Mouse (Mus musculus): ENCODE results near the gene Gm21958.
A peak's percentile ranks its signal among the peaks of the same experiment; 100 is the strongest.
"Not testable (repeated sequence)": the region's sequence is repeated elsewhere in the genome, so short reads cannot be mapped to it uniquely, and the experiment has no call there.

Gene Gm21958

DNA sequence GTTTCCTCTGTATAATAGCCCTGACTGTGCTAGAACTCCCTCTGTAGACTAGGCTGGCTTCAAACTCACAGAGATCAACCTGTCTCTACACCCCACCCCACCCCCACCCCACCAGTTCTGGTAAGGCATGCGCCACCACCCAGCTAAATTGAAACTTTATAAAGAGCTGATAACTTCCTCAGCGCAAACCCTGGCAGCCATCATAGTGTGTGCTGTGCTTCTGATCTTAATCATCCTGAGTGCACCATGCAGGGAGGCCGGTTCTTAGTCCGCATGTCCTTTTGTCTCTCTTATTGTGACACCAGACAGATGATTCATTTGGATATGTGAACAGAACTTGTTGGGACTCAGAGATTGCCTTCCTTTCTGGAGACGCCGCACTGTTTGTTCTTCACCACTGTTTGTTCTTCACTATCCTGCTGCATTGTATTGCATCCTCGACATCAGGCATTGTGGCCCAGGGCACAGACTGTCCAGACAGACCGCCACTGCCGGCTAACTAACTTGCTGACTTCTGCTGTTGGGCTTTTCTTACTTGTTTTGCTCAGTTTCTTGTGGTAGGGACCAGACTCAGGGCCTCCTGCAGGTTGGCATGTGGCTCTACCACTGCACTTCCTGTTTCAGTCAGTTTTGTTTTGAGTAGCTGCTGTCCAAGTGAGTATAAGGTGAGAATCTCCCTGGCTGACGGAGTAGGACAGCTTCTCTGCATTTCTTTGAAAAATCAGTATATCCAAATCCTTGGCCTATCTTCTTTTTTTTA, 9.8 kb upstream of the Gm21958 start:
- peak in 1 of 2 experiments; percentile 46 for DNase-seq (ENCODE audit: low spot score in 2 of 2)

GRCm38 (mm10) chr3:54718947-54719346, 4.8 kb upstream of the Gm21958 start:
- no peak for DNase-seq (ENCODE audit: low spot score in 2 of 2)

- DNase-seq (ENCODE audit: low spot score in 2 of 2): no peak
Observed at GRCm38 (mm10) chr3:54717348-54717747, 3.2 kb upstream of the Gm21958 start.

GRCm38 (mm10) chr3:54715461-54715860, 1.3 kb upstream of the Gm21958 start:
- DNase-seq (ENCODE audit: low spot score in 2 of 2): no peak

DNA sequence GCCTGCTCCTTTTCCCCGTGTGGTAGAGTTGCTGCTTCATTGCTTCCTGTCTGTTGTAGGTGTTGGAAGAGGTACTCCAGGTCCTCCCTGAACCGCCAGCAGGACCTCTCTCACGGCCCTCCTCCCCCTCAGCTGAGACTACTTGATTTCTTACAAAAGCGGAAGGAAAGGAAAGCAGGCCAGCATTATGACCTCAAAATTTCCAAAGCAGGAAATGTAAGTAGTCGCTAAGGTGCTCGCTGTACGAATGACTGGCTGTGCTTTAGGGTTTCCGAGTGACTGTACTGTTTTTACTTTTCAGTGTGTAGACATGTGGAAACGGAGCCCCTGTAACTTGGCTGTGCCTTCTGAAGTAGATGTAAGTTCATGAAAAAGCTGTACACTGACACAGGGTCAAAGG, 5.2 kb downstream of the Gm21958 start:
- peak in 1 of 2 experiments; percentile 16 for DNase-seq (ENCODE audit: low spot score in 2 of 2)

DNA sequence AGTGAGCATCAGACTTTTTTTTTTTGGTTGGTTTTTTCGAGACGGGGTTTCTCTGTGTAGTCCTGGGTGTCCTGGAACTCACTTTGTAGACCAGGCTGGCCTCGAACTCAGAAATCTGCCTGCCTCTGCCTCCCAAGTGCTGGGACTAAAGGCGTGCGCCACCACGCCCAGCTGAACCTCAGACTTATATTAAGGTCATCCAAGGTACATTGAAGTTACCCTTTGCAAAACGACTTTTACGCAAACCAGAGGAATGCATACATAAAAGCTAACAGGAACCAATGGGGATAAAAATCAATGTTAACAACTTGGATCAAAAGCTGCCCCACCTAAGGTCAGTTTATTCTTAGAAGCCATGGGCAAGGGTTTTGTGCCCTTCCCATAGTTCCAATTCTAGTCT, 10.0 kb downstream of the Gm21958 start:
- not testable (repeated sequence) for DNase-seq (ENCODE audit: low spot score in 2 of 2)

DNA sequence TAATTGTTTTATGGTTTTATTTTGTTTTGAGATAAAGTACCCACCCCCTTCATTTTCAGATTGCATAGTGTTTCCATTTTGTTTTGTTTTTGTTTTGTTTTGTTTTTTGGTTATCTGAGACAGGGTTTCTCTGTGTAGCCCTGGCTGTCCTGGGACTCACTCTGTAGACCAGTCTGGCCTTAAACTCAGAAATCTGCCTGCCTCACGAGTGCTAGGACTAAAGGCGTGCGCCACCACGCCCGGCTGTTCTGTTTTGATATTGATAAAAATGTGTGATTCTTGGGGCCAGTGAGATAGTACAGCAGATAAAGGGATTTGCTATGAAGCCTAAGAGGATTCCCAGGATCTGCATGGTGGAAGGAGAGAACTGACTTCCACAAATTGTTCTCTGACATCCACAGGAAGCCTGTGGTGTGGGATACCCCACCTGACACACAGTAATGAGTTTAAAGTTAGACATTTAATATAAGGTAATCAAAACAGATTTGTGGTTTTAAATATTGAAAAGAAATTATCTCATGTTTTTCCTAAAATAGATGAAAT, 14.3 kb downstream of the Gm21958 start:
- no peak for DNase-seq (ENCODE audit: low spot score in 2 of 2)

GRCm38 (mm10) chr3:54693056-54693415, 21.1 kb downstream of the Gm21958 start:
- no peak for DNase-seq (ENCODE audit: low spot score in 2 of 2)

DNA sequence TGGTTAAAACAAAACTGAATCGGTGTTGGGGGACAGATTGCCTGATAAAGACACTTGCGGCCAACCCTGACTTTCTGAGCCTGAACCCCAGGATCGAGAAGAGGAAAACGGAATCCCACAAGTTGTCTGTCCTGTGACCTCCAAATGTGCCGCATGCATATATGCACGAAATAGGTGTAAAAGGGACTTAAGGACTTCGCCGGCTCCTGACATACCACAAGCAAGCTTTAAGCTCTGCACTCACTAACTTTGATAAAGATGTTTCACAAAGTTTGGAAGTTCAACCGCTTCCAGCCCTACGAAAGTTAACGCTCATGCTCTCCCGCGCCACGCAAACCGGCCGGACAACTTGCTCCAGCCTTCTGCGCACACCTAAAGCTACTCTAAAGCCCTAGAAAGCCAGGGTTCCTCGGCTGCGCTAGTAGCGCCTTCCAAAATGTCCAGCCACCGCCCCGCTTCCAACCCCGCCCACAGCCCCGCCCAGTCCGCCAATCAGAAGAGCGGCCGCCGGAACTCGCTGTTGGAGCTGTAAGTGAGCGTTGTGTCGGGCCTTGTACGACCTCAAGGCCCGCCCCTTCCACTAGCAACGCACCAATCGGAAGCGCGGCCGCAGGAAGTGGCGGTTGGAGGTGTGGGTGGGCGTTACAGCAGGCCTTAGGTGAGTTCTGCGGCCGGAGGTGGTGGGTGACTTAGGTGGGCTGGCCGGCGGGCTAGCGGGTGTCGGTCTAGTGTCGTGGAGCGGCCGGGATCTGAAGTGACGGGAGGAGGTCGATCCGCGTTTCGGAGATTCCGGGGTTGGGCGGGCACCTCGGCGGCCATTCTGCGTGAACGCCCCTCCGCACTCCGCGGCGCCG, 21.7 kb downstream of the Gm21958 start, which contains the start of gene Supt20:
Gene Supt20 (plus strand): TSS at position 606 of the 854 bp plus-strand sequence.
- peak; percentile 89 to 96 for DNase-seq (ENCODE audit: low spot score in 2 of 2)

DNA sequence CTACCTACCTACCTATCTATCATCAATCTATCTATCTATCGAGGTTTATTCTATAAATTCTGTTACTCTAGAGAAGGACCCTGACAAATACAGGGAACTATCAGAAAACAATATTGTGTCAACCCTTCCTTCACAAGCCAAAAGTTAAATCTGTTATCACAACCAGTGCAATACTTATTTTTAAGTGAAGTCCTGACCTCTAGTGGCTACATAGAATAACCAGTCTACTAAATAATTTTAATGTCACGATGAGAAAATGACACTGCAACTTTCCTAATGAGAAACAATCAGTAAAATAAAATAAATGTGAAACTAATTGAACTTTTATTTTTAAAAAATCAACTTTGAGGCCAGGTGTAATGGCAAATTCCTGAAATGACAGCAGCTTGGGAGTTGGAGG, 25.1 kb downstream of the Gm21958 start:
- DNase-seq (ENCODE audit: low spot score in 2 of 2): no peak

GRCm38 (mm10) chr3:54687245-54687644, 26.9 kb downstream of the Gm21958 start:
- no peak for DNase-seq (ENCODE audit: low spot score in 2 of 2)

DNA sequence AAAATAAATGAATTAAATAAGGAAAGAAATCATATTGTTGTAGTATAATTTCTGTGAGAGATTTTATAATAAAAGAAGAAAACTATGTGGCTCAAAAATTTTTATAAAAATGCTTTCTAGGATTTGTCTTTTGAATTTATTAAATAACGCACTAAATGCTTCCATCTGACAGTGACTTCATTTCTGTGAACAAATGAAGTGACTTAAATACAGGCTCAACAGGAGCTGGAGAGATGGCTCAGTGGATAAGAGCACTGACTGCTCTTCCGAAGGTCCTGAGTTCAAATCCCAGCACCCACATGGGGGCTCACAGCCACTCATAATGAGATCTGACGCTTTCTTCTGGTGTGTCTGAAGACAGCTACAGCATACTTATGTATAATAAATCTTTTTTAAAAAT, 29.0 kb downstream of the Gm21958 start:
- DNase-seq (ENCODE audit: low spot score in 2 of 2): no peak

DNA sequence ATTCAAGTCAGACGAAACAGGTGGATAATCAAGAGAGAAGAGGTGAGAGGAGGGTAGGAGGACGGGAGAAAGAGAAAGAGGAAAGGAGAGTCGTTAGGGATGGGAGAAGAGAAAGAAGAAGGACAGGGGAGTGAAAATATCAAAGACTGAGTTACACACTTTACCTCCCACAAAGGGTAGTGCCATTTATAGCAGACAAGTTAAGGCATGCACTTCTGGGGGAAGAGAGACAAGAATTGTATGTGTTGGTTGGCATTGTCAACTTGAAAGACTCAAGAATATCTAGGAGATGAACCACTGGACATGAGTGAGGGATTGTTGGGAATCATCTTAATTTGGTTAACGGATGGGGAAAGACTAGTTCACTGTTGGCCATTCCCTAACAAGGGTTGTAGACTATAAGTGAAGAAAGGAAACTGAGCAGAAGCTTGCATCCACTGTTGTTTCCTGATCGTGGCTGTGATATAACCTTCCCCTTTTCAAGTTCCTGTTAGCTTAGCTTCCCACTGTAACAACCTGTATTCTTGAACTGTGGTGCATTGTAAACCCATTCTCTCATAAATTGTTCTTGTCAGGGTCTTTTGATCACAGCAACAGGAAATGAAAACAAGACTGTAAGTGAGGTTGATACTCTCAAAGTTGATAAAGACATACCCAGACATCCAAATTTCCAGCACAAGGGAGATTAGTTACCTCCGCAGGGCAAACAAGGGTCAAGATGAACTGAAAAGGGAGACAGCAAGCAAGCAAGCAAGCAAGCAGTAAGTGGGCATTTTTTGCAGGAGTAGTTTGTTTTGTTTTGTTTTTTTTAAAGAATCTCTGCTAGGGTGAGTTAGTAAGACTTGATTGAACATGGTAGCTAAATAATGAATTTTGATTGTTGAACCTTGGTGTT, 32.6 kb downstream of the Gm21958 start:
- no peak for DNase-seq (ENCODE audit: low spot score in 2 of 2)

GRCm38 (mm10) chr3:54676818-54677217, 37.3 kb downstream of the Gm21958 start:
- no peak for DNase-seq (ENCODE audit: low spot score in 2 of 2)

GRCm38 (mm10) chr3:54672557-54673529, 41.3 kb downstream of the Gm21958 start:
- DNase-seq (ENCODE audit: low spot score in 2 of 2): peak in 1 of 2 experiments; percentile 27

GRCm38 (mm10) chr3:54672111-54672510, 42.0 kb downstream of the Gm21958 start:
- DNase-seq (ENCODE audit: low spot score in 2 of 2): no peak

DNA sequence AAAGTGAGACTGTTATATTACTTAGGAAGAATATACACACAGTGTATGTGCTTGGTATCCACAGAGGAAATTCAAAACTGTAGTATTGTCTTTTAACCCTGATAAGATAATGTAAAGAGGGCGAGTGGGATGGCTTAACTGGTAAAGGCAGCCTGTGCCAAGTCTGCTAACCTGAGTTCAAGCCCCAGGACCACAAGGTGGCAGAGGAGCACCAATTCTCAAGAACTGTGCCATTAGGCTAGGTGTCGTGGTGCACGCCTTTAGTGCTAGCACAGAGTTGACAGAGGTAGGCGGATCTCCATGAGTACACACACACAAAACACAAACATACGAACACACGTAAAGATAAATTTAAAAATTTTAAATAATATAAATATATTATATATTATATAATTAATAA, 44.6 kb downstream of the Gm21958 start:
- peak in 1 of 2 experiments; percentile 18 for DNase-seq (ENCODE audit: low spot score in 2 of 2)

DNA sequence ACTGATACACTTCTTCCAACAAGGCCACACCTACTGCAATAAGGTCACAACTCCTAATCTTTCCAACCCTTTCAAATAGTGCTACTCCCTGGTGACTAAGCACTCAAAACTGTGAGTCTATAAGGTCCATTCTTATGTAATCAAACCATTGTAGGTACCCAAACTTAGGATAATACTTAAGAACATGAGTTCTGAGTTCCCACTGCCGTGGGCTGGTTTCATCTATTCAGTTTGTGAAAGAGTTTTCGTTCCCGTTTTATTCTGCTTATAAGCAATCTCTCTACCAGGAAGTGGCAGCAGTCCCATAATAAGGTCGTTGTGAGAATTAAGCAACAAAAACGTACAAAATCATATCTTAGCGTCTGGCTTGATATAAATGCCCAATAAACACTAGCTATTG, 45.4 kb downstream of the Gm21958 start:
- DNase-seq (ENCODE audit: low spot score in 2 of 2): no peak

GRCm38 (mm10) chr3:54668141-54668540, 46.0 kb downstream of the Gm21958 start:
- DNase-seq (ENCODE audit: low spot score in 2 of 2): no peak

Data from spleen, postnatal 10 days (tissue).